26 mouse cellular contexts compared by ENCODE assay signal in the genomic region with DNA sequence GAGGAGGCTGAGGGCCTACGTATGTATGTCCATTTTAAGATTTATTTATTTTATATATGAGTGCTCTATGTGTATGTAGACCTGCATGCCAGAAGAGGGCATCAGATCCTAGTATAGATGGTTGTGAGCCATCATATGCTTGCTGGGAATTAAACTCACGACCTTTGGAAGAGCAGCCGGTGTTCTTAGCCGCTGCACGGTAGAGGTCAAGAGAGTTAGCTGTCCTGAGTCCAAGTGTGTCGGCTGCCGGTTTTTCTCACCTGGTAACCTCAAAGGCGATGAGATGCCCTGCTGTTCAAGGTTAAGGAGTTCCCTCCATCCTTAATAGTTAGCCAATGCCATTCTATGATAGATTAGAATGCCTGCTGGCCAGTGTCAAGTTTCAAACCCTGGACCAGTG.
DNase-seq lines count a peak whose midpoint lies in the region; ATAC-seq and TF ChIP-seq lines count a peak whose summit lies in the region.
"Had no signal": no experiment of that assay in that cellular context is flagged by ENCODE, and none has a peak within 500 bp of the region (broad histone marks: within the 10 kb centered on the region; RNA-seq: fewer than 3 reads in every experiment).

No protein-coding gene starts in this region.

- H3K27ac ChIP-seq in hindbrain, embryonic 13.5 days: peak overlapping the region; percentile 75
- no peak overlapping the region for H3K27ac ChIP-seq in hindbrain, embryonic 12.5 days
- H3K27ac ChIP-seq in kidney, adult 2 months (ENCODE audit: insufficient read depth, low read depth, low read length): no peak overlapping the region
- H3K27ac ChIP-seq in lung, postnatal 0 days (ENCODE audit: low read length): no peak overlapping the region
- H3K27ac ChIP-seq in stomach, postnatal 0 days (replicated peaks): no peak overlapping the region
- H3K27ac ChIP-seq: embryonic facial prominence, embryonic 15.5 days; limb, embryonic 13.5 days; liver, embryonic 15.5 days; neural tube, embryonic 15.5 days; stomach, embryonic 15.5 days had no signal

- no peak for TF ChIP-seq CTCF in kidney, adult 2 months (conservative IDR thresholded peaks at IDR 0.05; ENCODE audit: insufficient read depth, insufficient read length, low read depth, low read length)
- peak; percentile 24; the same call in 1 of the 2 replicates for TF ChIP-seq CTCF in lung, postnatal 0 days (IDR thresholded peaks at IDR 0.05)
- TF ChIP-seq CTCF in stomach, postnatal 0 days (IDR thresholded peaks at IDR 0.05; ENCODE audit: low read depth): peak; percentile 36; the same call in 1 of the 2 replicates

- peaks cover 21% of the 10 kb centered on the region for H3K4me1 ChIP-seq in hindbrain, embryonic 13.5 days (replicated peaks)
- H3K4me1 ChIP-seq in hindbrain, embryonic 12.5 days: peaks cover 22% of the 10 kb centered on the region
- peaks cover 11% of the 10 kb centered on the region; the same call in 1 of the 2 replicates for H3K4me1 ChIP-seq in kidney, adult 2 months (ENCODE audit: control insufficient read depth, insufficient read depth, low read length)
- no peaks in the 10 kb centered on the region for H3K4me1 ChIP-seq in lung, postnatal 0 days (ENCODE audit: insufficient read depth, low read depth, low read length)
- no peaks in the 10 kb centered on the region for H3K4me1 ChIP-seq in stomach, postnatal 0 days (replicated peaks; ENCODE audit: control insufficient read depth, insufficient read depth)

- H3K9ac ChIP-seq in hindbrain, embryonic 13.5 days: no peak overlapping the region
- H3K9ac ChIP-seq in hindbrain, embryonic 12.5 days: no peak overlapping the region
- no peak overlapping the region for H3K9ac ChIP-seq in lung, postnatal 0 days (replicated peaks; ENCODE audit: low read depth)
- no peak overlapping the region for H3K9ac ChIP-seq in stomach, postnatal 0 days (ENCODE audit: low read length)
- H3K9ac ChIP-seq: embryonic facial prominence, embryonic 15.5 days; limb, embryonic 13.5 days; liver, embryonic 15.5 days; neural tube, embryonic 15.5 days; stomach, embryonic 15.5 days had no signal

- no peak for TF ChIP-seq POLR2A in kidney, adult 2 months (IDR thresholded peaks at IDR 0.05; ENCODE audit: low read depth, low read length)

- no peak for ATAC-seq in hindbrain, embryonic 13.5 days (ENCODE audit: low FRiP score)
- ATAC-seq in hindbrain, embryonic 12.5 days (ENCODE audit: low FRiP score): no peak
- ATAC-seq in lung, postnatal 0 days: no peak
- no peak for ATAC-seq in stomach, postnatal 0 days (ENCODE audit: low FRiP score, low TSS enrichment)
- ATAC-seq: forebrain, embryonic 14.5 days; Patski had no signal

- 52% methylated on average over 8 of the region's 8 CpGs for WGBS in hindbrain, embryonic 13.5 days
- 53% methylated on average over 8 of the region's 8 CpGs for WGBS in hindbrain, embryonic 12.5 days
- 60% methylated on average over 8 of the region's 8 CpGs for WGBS in kidney, adult 2 months
- 53% methylated on average over 8 of the region's 8 CpGs for WGBS in lung, postnatal 0 days
- 61% methylated on average over 8 of the region's 8 CpGs for WGBS in stomach, postnatal 0 days

- peak; percentile 80 for DNase-seq in kidney, adult 2 months
- no peak for DNase-seq in kidney, postnatal 10 days
- DNase-seq in lung, postnatal 0 days (ENCODE audit: low spot score): no peak
- DNase-seq in lung, postnatal 10 days: no peak
- DNase-seq in stomach, postnatal 0 days (ENCODE audit: low spot score): no peak
- DNase-seq in frontal cortex, postnatal 14 days (ENCODE audit: low spot score in 2 of 2): no peak
- DNase-seq: adrenal gland, postnatal 36 days; cerebellum, adult 9-11 months; gastrocnemius, postnatal 14 days; heart, adult 11 months; right cerebral cortex, adult 18-20 months; right cerebral cortex, postnatal 4 days; thymus, adult 18-20 months; thymus, postnatal 36 days had no signal

- H3K9me3 ChIP-seq in hindbrain, embryonic 13.5 days: no peaks in the 10 kb centered on the region
- no peaks in the 10 kb centered on the region for H3K9me3 ChIP-seq in hindbrain, embryonic 12.5 days (replicated peaks)
- H3K9me3 ChIP-seq in lung, postnatal 0 days (ENCODE audit: low read length): no peaks in the 10 kb centered on the region
- no peaks in the 10 kb centered on the region for H3K9me3 ChIP-seq in stomach, postnatal 0 days (ENCODE audit: control insufficient read depth, low read length)
- H3K9me3 ChIP-seq: embryonic facial prominence, embryonic 15.5 days; limb, embryonic 13.5 days; liver, embryonic 15.5 days; midbrain, embryonic 10.5 days; neural tube, embryonic 15.5 days; stomach, embryonic 15.5 days had no signal

- TF ChIP-seq EP300 in lung, postnatal 0 days (IDR thresholded peaks at IDR 0.05): no peak
- TF ChIP-seq EP300 in stomach, postnatal 0 days (optimal IDR thresholded peaks at IDR 0.05): no peak

- H3K4me2 ChIP-seq in hindbrain, embryonic 13.5 days: no peak overlapping the region
- no peak overlapping the region for H3K4me2 ChIP-seq in hindbrain, embryonic 12.5 days (replicated peaks)
- no peak overlapping the region for H3K4me2 ChIP-seq in lung, postnatal 0 days (replicated peaks; ENCODE audit: low read depth, low read length)
- H3K4me2 ChIP-seq in stomach, postnatal 0 days (replicated peaks; ENCODE audit: low read depth): no peak overlapping the region
- H3K4me2 ChIP-seq: embryonic facial prominence, embryonic 15.5 days; limb, embryonic 13.5 days; liver, embryonic 15.5 days; neural tube, embryonic 15.5 days; stomach, embryonic 15.5 days had no signal

- no peaks in the 10 kb centered on the region for H3K27me3 ChIP-seq in hindbrain, embryonic 13.5 days
- no peaks in the 10 kb centered on the region for H3K27me3 ChIP-seq in hindbrain, embryonic 12.5 days
- H3K27me3 ChIP-seq in kidney, adult 2 months (replicated peaks; ENCODE audit: control insufficient read depth, insufficient read depth, low read length): no peaks in the 10 kb centered on the region
- H3K27me3 ChIP-seq in lung, postnatal 0 days (replicated peaks; ENCODE audit: insufficient read depth, low read length): no peaks in the 10 kb centered on the region
- H3K27me3 ChIP-seq in stomach, postnatal 0 days (ENCODE audit: control insufficient read depth, insufficient read depth, low read length): no peaks in the 10 kb centered on the region
- H3K27me3 ChIP-seq: embryonic facial prominence, embryonic 15.5 days; liver, embryonic 15.5 days; neural tube, embryonic 15.5 days; Patski; stomach, embryonic 15.5 days had no signal

- peaks cover 4% of the 10 kb centered on the region; the same call in 1 of the 2 replicates for H3K36me3 ChIP-seq in hindbrain, embryonic 13.5 days
- no peaks in the 10 kb centered on the region for H3K36me3 ChIP-seq in hindbrain, embryonic 12.5 days
- H3K36me3 ChIP-seq in kidney, adult 2 months (ENCODE audit: control insufficient read depth, insufficient read depth, low read length): no peaks in the 10 kb centered on the region
- no peaks in the 10 kb centered on the region for H3K36me3 ChIP-seq in lung, postnatal 0 days (ENCODE audit: insufficient read depth, low read length)
- H3K36me3 ChIP-seq in stomach, postnatal 0 days (ENCODE audit: control insufficient read depth, insufficient read depth, low read length): no peaks in the 10 kb centered on the region
- H3K36me3 ChIP-seq: embryonic facial prominence, embryonic 15.5 days; G1E; limb, embryonic 13.5 days; liver, embryonic 15.5 days; stomach, embryonic 15.5 days had no signal

- no peak overlapping the region for H3K4me3 ChIP-seq in hindbrain, embryonic 13.5 days
- no peak overlapping the region for H3K4me3 ChIP-seq in hindbrain, embryonic 12.5 days
- H3K4me3 ChIP-seq in kidney, adult 2 months (ENCODE audit: insufficient read depth, low read depth, low read length): no peak overlapping the region
- H3K4me3 ChIP-seq in lung, postnatal 0 days (ENCODE audit: low read depth, low read length): no peak overlapping the region
- no peak overlapping the region for H3K4me3 ChIP-seq in stomach, postnatal 0 days (ENCODE audit: low read depth, low read length)
- H3K4me3 ChIP-seq: embryonic facial prominence, embryonic 15.5 days; limb, embryonic 13.5 days; liver, embryonic 15.5 days; midbrain, embryonic 10.5 days; myocyte; neural tube, embryonic 15.5 days; stomach, embryonic 15.5 days had no signal
